Mouse (Mus musculus) kidney, postnatal 0 days (tissue): ENCODE measurements around the gene Tnfrsf22. TPM values are rescaled to one million over a fixed set of nuclear protein-coding genes. Genes with fewer than 3 reads are reported as not detected.
A peak's percentile ranks its signal among the peaks of the same experiment; 100 is the strongest.

Experiments
- ATAC-seq: fragments of 200-750 bp; cut with Nextera tagmentation; replicated peaks from 2 replicates; pipeline ENCODE4 v1.8.0; 2017; ENCODE audit warnings: low read depth, moderate number of reproducible peaks, moderate TSS enrichment, moderate library complexity; ENCODE audit not compliant: low FRiP score
- DNase-seq: peaks from one replicate; pipeline ENCODE4 v3.0.0-alpha.2; 2016; ENCODE audit warnings: low spot score
- H3K27ac ChIP-seq: fragments of 300-500 bp; sonication (generic); 2 replicates; pipeline ENCODE4 v1.5.1; 2014; ENCODE audit warnings: mild to moderate bottlenecking
- H3K27me3 ChIP-seq: fragments of 300-500 bp; sonication (generic); 2 replicates; pipeline ENCODE4 v1.6.1; 2014; ENCODE audit warnings: low read length, mixed read lengths; ENCODE audit not compliant: insufficient read depth
- H3K36me3 ChIP-seq: fragments of 300-500 bp; sonication (generic); 2 replicates; pipeline ENCODE4 v1.6.1; 2014; ENCODE audit warnings: low read length, mixed read lengths; ENCODE audit not compliant: insufficient read depth
- H3K4me1 ChIP-seq: fragments of 300-500 bp; sonication (generic); replicated peaks from 2 replicates; pipeline ENCODE4 v1.6.1; 2014; ENCODE audit warnings: antibody characterized with exemption, low read length, mixed read lengths; ENCODE audit not compliant: insufficient read depth
- H3K4me2 ChIP-seq: fragments of 300-500 bp; sonication (generic); 2 replicates; pipeline ENCODE4 v1.6.1; 2014; ENCODE audit warnings: mild to moderate bottlenecking, low read length, moderate library complexity, mixed read lengths
- H3K4me3 ChIP-seq: fragments of 300-500 bp; sonication (generic); replicated peaks from 2 replicates; pipeline ENCODE4 v1.5.1; 2014; ENCODE audit warnings: low read depth, low read length
- H3K9ac ChIP-seq: fragments of 300-500 bp; sonication (generic); 2 replicates; pipeline ENCODE4 v1.6.1; 2014; ENCODE audit warnings: low read depth, low read length
- H3K9me3 ChIP-seq: fragments of 300-500 bp; sonication (generic); replicated peaks from 2 replicates; pipeline ENCODE4 v1.6.1; 2016; ENCODE audit warnings: low read length, inconsistent platforms, mixed read lengths
- CTCF ChIP-seq: IDR thresholded peaks from 2 replicates; pipeline ENCODE4 v1.5.1; 2016; ENCODE audit warnings: antibody characterized with exemption, low read depth, mild to moderate bottlenecking, moderate library complexity
- WGBS: fragments of 180-500 bp; shearing (Covaris S2); extraction: QIAGEN DNeasy Blood & Tissue Kit; methylation state at CpG from one replicate; pipeline ENCODE4 v1.1.7; 2014; 5-methylcytosine and 5-hydroxymethylcytosine counted together
- polyA plus RNA-seq: library from polyadenylated mRNA; unstranded; fragments of >200 nt; fragmentation: Nextera tagmentation; extraction: Ambion mirVana; gene quantifications from 2 replicates; pipeline ENCODE4 v1.2.1, GENCODE M21; 2015

Tnfrsf22 gene
- 9.6 and 11.1 TPM in 2 replicates for polyA plus RNA-seq

DNA sequence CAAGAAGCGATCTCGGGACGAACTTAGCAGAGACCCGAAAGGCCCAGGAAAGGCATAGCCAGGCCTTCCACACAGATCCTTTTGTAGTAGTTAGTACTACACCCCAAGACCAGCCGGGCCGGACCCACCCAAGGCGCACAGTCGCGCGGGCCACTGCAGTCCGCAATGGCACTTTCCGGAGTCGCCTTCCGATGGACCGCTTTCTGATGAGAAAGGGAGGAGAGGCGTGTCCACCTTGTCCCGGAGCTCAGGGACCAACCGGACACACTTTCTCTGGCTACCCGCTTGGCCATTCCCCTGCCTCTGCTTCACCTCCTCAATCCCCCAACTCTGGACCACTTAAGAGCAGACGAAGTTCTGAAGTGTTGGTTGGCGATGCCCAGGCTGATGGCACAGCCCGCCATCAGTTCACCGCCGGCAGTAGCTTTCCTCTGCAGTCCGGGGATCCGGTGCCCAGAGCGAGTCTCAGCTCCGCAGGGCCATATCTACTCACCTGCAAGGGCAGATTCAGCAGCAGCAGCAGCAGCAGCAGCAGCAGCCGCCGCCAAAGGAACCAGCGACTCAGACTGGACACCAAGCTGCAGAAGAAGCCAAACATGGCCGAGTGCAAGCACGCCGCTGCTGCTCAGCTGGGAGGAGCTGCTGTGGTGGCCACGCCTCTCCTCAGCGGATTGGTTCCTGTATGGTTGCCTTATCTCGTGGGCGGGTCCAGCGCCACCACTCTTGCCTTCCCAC is at the start of gene Tnfrsf22:
Gene Tnfrsf22 (minus strand): TSS at position 628 of the 735 bp plus-strand sequence.
- H3K9me3 ChIP-seq, result 0 out of 2 replicates have a peak, but pooled peaks cover 3% of the 10 kb centered on the region
- peak within 1 kb of the TSS; percentile 71 for H3K4me2 ChIP-seq
- TF ChIP-seq CTCF, result no peak; the same call in 1 of the 2 replicates
- H3K36me3 ChIP-seq, result no peaks in the 10 kb centered on the region
- peak; percentile 94 for DNase-seq
- no peak within 1 kb of the TSS; the same call in 1 of the 2 replicates for H3K27ac ChIP-seq
- no peaks in the 10 kb centered on the region for H3K4me1 ChIP-seq
- peak; percentile 96 for ATAC-seq
- peak within 1 kb of the TSS; percentile 57 for H3K9ac ChIP-seq
- no peaks in the 10 kb centered on the region for H3K27me3 ChIP-seq
- 3% methylated on average over 39 of the region's 39 CpGs for WGBS
- peak within 1 kb of the TSS; percentile 58 for H3K4me3 ChIP-seq

DNA sequence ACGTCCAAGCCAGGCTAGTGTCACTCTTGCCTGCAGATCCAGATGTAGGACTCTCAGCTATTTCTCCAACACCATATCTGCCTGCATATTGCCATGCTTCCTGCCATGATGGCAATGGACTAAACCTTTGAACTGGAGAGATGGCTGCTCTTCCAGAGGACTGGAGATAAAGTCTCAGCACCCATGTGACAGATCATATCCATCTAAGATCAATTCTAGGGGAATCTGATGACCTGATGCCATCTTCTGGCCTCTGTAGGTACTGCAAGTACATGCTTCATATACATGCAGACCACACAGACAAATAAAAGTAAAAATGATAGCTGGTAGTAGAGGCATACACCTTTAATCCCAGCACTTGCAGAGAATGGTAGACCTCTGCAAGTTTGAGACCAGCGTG is 46.7 kb upstream of the Tnfrsf22 start:
- Histone ChIP-seq H3K9ac (no peak overlapping the region), H3K4me1 (no peaks in the 10 kb centered on the region), H3K9me3 (no peaks in the 10 kb centered on the region), H3K27ac (no peak overlapping the region), H3K4me3 (no peak overlapping the region), H3K27me3 (no peaks in the 10 kb centered on the region), H3K4me2 (no peak overlapping the region), H3K36me3 (peaks cover 51% of the 10 kb centered on the region)
- DNase-seq (peak; percentile 40), ATAC-seq (no peak)
- WGBS, result 68% methylated on average over 2 of the region's 2 CpGs
- TF ChIP-seq CTCF, result peak; percentile 69

DNA sequence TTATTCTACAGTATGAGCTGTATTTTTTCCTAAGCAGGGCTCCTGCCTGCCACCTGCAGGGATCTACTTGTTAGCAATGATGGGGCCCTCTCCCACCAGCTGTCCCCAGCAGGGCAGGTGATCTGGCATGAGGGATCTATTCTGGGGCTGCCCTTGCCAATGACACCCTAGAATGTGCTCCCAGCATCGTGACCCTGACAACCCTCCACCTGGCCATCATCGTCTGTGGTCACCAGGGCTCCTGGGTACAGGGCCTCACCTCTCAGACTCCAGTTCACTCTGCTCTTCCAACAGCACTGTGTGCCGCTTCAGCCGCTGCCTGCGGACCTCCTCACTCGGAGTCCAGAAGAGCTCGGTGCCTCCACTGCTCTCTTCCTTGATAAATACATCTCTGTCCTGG is 45.1 kb upstream of the Tnfrsf22 start:
- Histone ChIP-seq H3K4me2 (no peak overlapping the region), H3K4me3 (no peak overlapping the region), H3K27ac (no peak overlapping the region), H3K36me3 (peaks cover 56% of the 10 kb centered on the region), H3K9ac (no peak overlapping the region), H3K9me3 (no peaks in the 10 kb centered on the region), H3K4me1 (no peaks in the 10 kb centered on the region), H3K27me3 (no peaks in the 10 kb centered on the region)
- WGBS, result 91% methylated on average over 7 of the region's 7 CpGs
- no peak for TF ChIP-seq CTCF
- DNase-seq (no peak), ATAC-seq (no peak)

DNA sequence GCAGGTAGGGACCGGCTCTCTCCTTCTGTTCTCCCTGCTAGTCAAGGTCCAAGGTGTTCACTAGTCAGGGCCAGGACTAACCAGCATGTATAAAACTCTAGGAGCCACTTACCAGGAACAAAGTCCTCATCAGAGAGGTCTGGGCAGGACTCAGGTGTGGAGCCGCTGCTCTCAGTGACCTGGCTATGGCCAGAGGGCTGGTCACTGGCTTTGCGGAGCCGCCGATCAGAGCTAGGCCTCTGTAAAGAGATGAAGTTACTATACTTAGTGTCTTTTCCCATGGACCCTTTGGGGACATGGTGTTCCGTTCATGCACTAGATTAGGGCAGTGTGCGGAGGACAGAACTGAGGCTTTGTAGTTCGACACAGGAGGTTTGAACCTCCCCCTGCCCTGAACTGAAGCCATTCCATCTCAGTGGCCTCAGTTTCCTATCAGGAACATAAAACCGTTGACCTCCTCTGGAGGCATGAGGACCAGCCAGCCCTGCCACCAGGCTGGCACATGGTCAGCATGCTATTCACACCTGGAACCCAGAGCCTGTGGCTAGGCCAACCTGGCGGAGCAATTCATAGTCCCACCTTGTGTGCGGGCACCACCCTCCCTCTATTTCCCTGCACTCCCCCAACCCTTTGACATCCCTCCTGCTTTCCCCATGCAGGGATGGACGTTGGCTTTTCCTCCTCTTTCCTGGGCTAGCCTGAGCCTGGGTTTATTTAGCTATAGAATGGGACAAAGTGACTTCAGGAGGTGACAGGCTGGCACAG is 43.5 kb upstream of the Tnfrsf22 start:
- H3K27ac ChIP-seq, result no peak overlapping the region
- 94% methylated on average over 12 of the region's 12 CpGs for WGBS
- no peak overlapping the region for H3K4me2 ChIP-seq
- no peak for DNase-seq
- peaks cover 62% of the 10 kb centered on the region for H3K36me3 ChIP-seq
- no peak for TF ChIP-seq CTCF
- H3K9me3 ChIP-seq, result no peaks in the 10 kb centered on the region
- H3K9ac ChIP-seq, result no peak overlapping the region
- H3K4me3 ChIP-seq, result no peak overlapping the region
- H3K4me1 ChIP-seq, result no peaks in the 10 kb centered on the region
- ATAC-seq, result no peak
- H3K27me3 ChIP-seq, result no peaks in the 10 kb centered on the region

DNA sequence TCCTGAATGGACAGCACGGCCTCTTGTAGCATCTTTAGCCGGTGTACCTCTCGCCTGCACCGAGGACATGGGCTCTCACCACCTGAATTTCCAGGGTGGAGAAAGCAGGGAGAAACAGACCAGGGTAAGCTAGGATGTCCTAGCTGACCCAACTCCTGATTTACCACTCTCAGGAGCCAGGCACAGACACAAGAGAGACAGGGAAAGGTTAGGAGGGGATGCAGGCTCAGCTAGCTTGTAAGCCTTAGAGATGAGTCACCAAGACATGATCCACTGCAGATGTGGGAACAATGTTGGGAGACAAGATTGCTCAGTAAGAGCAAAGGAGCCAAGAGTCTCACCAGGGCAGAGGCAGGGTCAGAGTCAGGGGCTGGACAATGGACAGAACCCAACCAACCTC is 42.4 kb upstream of the Tnfrsf22 start:
- peaks cover 56% of the 10 kb centered on the region for H3K36me3 ChIP-seq
- no peak overlapping the region for H3K4me3 ChIP-seq
- no peaks in the 10 kb centered on the region for H3K4me1 ChIP-seq
- no peaks in the 10 kb centered on the region for H3K9me3 ChIP-seq
- no peaks in the 10 kb centered on the region for H3K27me3 ChIP-seq
- no peak overlapping the region for H3K4me2 ChIP-seq
- no peak overlapping the region for H3K9ac ChIP-seq
- no peak overlapping the region for H3K27ac ChIP-seq
- 98% methylated on average over 4 of the region's 4 CpGs for WGBS
- no peak for ATAC-seq
- TF ChIP-seq CTCF, result no peak
- no peak for DNase-seq

DNA sequence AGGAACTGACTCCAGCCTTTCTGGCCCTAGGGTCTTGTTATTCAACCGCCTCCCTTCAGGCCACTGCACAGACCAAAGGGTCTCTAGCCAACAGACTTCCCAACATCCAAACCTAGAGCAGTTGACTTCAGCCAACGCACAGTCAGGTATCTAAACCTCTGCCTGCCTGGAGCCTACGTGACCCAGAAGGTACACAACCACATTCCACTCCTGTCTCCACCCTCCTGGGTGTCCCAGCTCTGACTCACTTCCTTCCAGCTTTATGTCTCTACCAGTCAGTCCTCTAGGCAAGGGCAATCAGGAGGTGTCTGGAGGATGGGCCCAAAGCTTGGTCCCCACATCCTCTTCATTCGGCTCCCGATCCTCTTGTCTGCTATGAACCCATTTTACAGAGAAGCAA is 41.7 kb upstream of the Tnfrsf22 start:
- Histone ChIP-seq H3K9ac (no peak overlapping the region), H3K27ac (no peak overlapping the region), H3K9me3 (no peaks in the 10 kb centered on the region), H3K4me3 (no peak overlapping the region), H3K27me3 (no peaks in the 10 kb centered on the region), H3K4me2 (no peak overlapping the region), H3K4me1 (no peaks in the 10 kb centered on the region), H3K36me3 (peaks cover 56% of the 10 kb centered on the region)
- 85% methylated on average over 5 of the region's 5 CpGs for WGBS
- no peak for DNase-seq
- TF ChIP-seq CTCF, result no peak
- no peak for ATAC-seq
